Mouse (Mus musculus) brown adipose tissue, adult 24 weeks (tissue): ENCODE results near the gene Snrpf. TPM values are rescaled to one million over a fixed set of nuclear protein-coding genes. Genes with fewer than 3 reads are reported as not detected.
A peak's percentile ranks its signal among the peaks of the same experiment; 100 is the strongest.
"Not testable (repeated sequence)": the region's sequence is repeated elsewhere in the genome, so short reads cannot be mapped to it uniquely, and the experiment has no call there.

Experiments
- H3K27ac ChIP-seq: fragments of 200-500 bp; replicated peaks from 2 replicates; pipeline ENCODE4 v1.5.1; 2012; ENCODE audit warnings: low read depth, mild to moderate bottlenecking, low read length
- H3K4me1 ChIP-seq: fragments of 200-500 bp; 2 replicates; pipeline ENCODE4 v1.6.1; 2012; ENCODE audit warnings: low read length, mixed read lengths; ENCODE audit not compliant: control insufficient read depth, insufficient read depth, insufficient read length
- H3K4me3 ChIP-seq: fragments of 200-500 bp; 2 replicates; pipeline ENCODE4 v1.5.1; 2012; ENCODE audit warnings: low read depth, mild to moderate bottlenecking, low read length, moderate library complexity; ENCODE audit not compliant: insufficient read depth
- polyA plus RNA-seq: library from polyadenylated mRNA; stranded (reverse); fragments of >200 nt; gene quantifications from 2 replicates; pipeline ENCODE4 v1.2.4, GENCODE M21; 2012; ENCODE audit not compliant: missing spikeins, insufficient read depth, insufficient read length

Gene Snrpf
- polyA plus RNA-seq, 1 experiment: 14.5 TPM

DNA sequence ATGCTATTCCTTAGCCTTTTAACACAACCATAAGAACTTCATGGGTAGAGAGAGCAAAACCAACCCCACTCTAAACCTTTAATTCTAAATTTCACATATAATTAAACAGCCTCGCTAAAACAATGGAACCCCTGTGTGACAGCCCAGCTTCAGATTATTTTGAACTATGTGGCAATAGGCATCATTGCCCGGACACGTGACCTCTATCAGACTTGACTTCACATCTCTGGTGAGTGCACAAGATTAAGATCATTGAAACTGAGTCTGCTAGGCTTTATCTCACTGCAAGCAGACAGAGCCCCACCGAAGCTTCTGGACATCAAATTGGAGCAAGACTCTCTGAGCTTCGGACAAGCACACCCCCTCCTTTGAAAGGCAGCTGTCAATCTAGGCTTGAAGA, 12.8 kb upstream of the Snrpf start:
- Histone ChIP-seq H3K4me1 (no peaks in the 10 kb centered on the region), H3K4me3 (no peak overlapping the region), H3K27ac (no peak overlapping the region)

DNA sequence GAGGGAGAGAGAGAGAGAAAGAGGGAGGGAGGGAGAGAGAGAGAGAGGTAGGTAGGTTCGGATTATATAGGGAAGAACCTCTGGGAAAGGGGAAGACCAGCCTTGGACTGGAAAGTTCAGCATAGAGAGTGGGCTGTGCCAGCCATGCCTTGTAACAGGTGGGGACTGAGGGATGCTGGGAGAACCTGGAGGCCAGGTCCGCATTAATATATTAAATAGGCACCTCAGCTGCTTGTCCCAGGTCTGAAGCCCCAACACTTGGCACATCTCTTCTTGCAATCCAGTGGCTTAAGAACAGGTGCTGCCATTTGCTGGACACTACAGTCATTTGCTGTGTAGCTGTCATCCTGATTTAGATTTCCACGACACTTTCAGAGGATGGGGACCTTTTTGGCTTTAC, 7.1 kb upstream of the Snrpf start:
- Histone ChIP-seq H3K27ac (no peak overlapping the region), H3K4me1 (no peaks in the 10 kb centered on the region; the same call in 1 of the 2 replicates), H3K4me3 (no peak overlapping the region)

DNA sequence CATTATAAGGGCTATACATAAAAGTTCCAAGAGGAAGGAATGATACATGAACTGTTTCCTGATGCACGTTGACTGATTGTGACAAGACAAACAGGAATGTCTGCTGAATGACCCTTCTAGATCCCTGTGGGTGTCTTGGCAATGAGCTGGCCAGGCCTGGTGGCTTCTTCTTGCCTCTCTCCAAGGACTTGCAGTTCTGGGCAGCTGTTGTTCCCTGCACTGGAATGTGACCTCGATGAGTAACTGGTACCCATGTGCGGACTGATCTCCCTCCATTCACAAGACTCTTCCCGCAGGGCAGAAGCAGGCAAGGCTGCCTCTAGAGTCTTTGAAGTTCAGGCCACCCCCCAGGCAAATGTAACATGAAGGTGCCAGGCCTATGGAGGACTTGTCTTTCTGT, 6.3 kb upstream of the Snrpf start:
- no peaks in the 10 kb centered on the region; the same call in 1 of the 2 replicates for H3K4me1 ChIP-seq
- H3K27ac ChIP-seq: no peak overlapping the region
- no peak overlapping the region for H3K4me3 ChIP-seq

GRCm38 (mm10) chr10:93594022-93594482, 4.5 kb upstream of the Snrpf start:
- Histone ChIP-seq H3K27ac (no peak overlapping the region), H3K4me1 (no peaks in the 10 kb centered on the region; the same call in 1 of the 2 replicates), H3K4me3 (peak overlapping the region; percentile 65)

- no peak overlapping the region for H3K27ac ChIP-seq
- H3K4me3 ChIP-seq: no peak overlapping the region
- peaks cover 3% of the 10 kb centered on the region; the same call in 1 of the 2 replicates for H3K4me1 ChIP-seq
Measured at GRCm38 (mm10) chr10:93592456-93592855, 3.0 kb upstream of the Snrpf start.

DNA sequence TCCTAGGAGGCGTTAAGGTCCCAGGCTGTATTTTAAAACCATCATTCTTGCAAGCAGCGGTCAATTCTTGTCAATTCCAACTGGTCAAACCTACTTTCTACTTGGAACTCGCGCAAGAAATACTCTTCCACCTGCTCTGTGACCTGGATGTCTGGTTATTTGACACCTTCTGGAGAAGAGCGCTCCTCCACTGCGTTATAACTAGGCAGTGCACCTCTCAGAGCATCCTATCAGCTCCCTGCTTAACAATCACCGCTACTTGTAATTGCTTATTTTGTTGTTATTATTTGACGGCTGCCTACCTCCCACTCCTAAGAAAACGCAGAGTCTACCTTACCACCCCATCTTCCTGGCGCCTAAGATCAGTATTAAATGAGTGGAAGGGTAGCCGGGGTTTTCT, 710 bp downstream of the Snrpf start:
- Histone ChIP-seq H3K4me1 (peaks cover 3% of the 10 kb centered on the region; the same call in 1 of the 2 replicates), H3K4me3 (peak overlapping the region; percentile 78), H3K27ac (no peak overlapping the region)

GRCm38 (mm10) chr10:93577271-93577886, 12.1 kb downstream of the Snrpf start:
- Histone ChIP-seq H3K4me1 (no peaks in the 10 kb centered on the region), H3K4me3 (no peak overlapping the region)

GRCm38 (mm10) chr10:93575960-93576359, 13.5 kb downstream of the Snrpf start:
- Histone ChIP-seq H3K4me3 (no peak overlapping the region), H3K4me1 (no peaks in the 10 kb centered on the region), H3K27ac (no peak overlapping the region)

More at GRCm38 (mm10) chr10:93577271-93577886, 12.1 kb downstream of the Snrpf start:
- H3K27ac ChIP-seq: no peak overlapping the region

DNA sequence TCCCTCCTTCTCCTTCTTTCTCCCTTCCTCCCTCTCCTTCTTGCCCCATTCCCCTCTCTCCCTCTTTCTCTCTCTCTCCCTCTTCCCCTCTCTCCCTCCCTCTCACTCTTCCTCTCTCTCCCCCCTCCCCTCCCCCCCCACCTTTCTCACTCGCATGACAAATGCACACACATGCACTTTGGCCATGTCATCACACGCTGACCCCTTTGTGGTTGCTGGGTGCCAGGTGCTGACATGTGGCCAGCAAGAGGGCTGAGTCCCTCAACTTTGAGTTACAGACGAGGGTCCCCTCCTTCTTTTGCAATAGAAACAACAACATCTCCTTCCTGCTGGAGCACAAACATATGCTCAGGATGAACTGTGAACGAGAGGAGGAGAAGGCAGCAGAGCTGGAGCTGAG, 14.5 kb downstream of the Snrpf start:
- H3K4me3 ChIP-seq: no peak overlapping the region
- no peaks in the 10 kb centered on the region for H3K4me1 ChIP-seq
- no peak overlapping the region for H3K27ac ChIP-seq

DNA sequence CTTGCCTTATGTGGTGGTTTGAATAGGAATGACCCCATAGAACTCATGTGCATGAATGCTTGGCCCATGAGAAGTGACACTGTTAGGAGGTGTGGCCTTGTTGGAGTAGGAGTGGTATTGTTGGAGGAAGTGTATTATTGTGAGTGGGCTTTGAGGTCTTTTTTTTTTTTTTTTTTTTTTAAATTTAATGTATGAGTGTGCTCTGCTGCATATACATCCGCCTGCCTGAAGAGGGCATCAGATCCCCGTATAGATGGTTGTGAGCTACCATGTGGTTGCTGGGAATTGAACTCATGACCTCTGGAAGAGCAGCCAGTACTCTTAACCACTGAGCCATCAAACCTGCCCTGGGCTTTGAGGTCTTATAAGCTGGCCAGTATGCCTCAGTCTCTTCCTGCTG, 17.3 kb downstream of the Snrpf start:
- H3K27ac ChIP-seq: no peak overlapping the region
- H3K4me1 ChIP-seq: no peaks in the 10 kb centered on the region
- no peak overlapping the region for H3K4me3 ChIP-seq

- Histone ChIP-seq H3K4me3 (no peak overlapping the region), H3K27ac (no peak overlapping the region), H3K4me1 (no peaks in the 10 kb centered on the region)
Measured at GRCm38 (mm10) chr10:93568671-93569070, 20.8 kb downstream of the Snrpf start.

DNA sequence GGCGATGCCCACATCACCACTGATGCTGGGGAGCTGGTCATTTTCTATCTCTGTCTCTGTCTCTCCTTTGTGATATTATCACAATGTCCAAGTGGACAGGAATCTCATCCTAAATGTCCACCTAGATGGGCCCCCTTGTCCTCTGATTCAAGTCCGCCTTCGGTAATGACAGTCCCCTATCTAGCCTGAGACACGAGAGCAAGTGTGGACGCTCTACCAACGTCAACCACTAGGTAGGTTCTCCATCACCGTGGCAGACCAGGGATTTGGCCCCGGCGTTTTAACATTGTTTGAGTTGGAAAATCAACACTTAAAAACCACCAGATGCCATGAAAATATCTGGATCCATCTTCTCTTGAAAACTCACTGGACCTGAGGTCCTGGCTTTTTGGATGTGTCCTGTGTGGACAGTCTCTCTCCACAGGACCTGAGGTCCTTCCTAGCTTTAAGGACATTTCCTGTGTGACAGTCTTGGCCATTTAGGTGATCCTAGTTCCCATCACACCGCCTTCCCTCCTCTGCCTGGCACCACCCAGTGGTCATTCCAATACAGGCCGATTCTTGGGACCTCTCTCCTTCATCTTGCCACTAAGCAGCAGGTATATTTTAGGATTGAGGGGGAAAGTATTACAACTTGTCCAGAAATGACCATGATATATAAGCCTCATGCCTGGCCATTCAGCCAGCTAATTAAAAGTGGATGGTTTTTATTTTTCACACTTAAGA, 21.5 kb downstream of the Snrpf start:
- no peaks in the 10 kb centered on the region for H3K4me1 ChIP-seq
- no peak overlapping the region for H3K4me3 ChIP-seq
- no peak overlapping the region for H3K27ac ChIP-seq

DNA sequence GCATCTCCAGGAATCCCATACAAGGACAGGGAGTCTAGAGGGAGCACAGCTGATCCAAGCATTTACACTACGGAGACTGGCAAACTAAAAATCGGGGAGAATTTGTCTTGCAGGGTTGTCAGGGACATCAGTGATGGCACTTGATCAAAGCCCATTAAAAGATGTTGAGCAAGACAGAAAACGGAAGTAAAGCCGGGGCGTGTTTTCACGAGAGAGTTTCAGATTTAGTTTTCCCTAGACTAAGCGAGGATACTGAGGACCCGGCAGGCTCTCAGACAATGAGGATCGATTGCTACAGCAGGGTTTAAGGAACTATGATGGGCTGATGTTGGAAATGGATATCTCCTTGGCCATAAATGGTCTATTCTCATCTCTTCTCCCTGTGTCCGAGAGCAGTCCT, 22.4 kb downstream of the Snrpf start:
- Histone ChIP-seq H3K27ac (no peak overlapping the region), H3K4me3 (no peak overlapping the region), H3K4me1 (no peaks in the 10 kb centered on the region)

- Histone ChIP-seq H3K27ac (no peak overlapping the region), H3K4me1 (no peaks in the 10 kb centered on the region), H3K4me3 (no peak overlapping the region)
Measured at GRCm38 (mm10) chr10:93564518-93565090, 24.9 kb downstream of the Snrpf start.

- no peak overlapping the region for H3K4me3 ChIP-seq
- H3K27ac ChIP-seq: no peak overlapping the region
- H3K4me1 ChIP-seq: no peaks in the 10 kb centered on the region
Measured at GRCm38 (mm10) chr10:93559786-93560185, 29.7 kb downstream of the Snrpf start.

GRCm38 (mm10) chr10:93557971-93558370, 31.5 kb downstream of the Snrpf start:
- H3K27ac ChIP-seq, H3K4me1 ChIP-seq, H3K4me3 ChIP-seq: not testable (repeated sequence)
